Mouse (Mus musculus): ENCODE data around the gene Lrrc61. TPM values are rescaled to one million over a fixed set of nuclear protein-coding genes. Genes with fewer than 3 reads are reported as not detected.

Lrrc61 gene
- total RNA-seq, 2 experiments from 2014 or later = 28.9 to 31.6 TPM

- no peak for DNase-seq (ENCODE audit: extremely low spot score in 1 of 2, low spot score in 2 of 2)
- intact Hi-C loops (cut with DNase I) = loop anchor here (5.0 kb wide), 1 partner anchor 90 kb away; no protein-coding TSS in a partner anchor
Observed at GRCm38 (mm10) chr6:48542631-48543030, 12.0 kb upstream of the Lrrc61 start.

GRCm38 (mm10) chr6:48545251-48545650, 9.3 kb upstream of the Lrrc61 start:
- DNase-seq (ENCODE audit: extremely low spot score in 1 of 2, low spot score in 2 of 2) = no peak
- intact Hi-C loops (cut with DNase I) = no loop called here

- intact Hi-C loops (cut with DNase I) = no loop called here
- peak in 1 of 2 experiments; percentile 54 for DNase-seq (ENCODE audit: extremely low spot score in 1 of 2, low spot score in 2 of 2)
Observed at GRCm38 (mm10) chr6:48546271-48546670, 8.3 kb upstream of the Lrrc61 start.

- intact Hi-C loops (cut with DNase I) = no loop called here
- DNase-seq (ENCODE audit: extremely low spot score in 1 of 2, low spot score in 2 of 2) = no peak
Observed at GRCm38 (mm10) chr6:48546858-48547257, 7.7 kb upstream of the Lrrc61 start.

GRCm38 (mm10) chr6:48548314-48548713, 6.3 kb upstream of the Lrrc61 start:
- no peak for DNase-seq (ENCODE audit: extremely low spot score in 1 of 2, low spot score in 2 of 2)
- intact Hi-C loops (cut with DNase I) = no loop called here

- intact Hi-C loops (cut with DNase I) = no loop called here
Observed at GRCm38 (mm10) chr6:48552918-48553317, 1.7 kb upstream of the Lrrc61 start.

GRCm38 (mm10) chr6:48553819-48554218, 777 bp upstream of the Lrrc61 start:
- DNase-seq (ENCODE audit: extremely low spot score in 1 of 2, low spot score in 2 of 2) = no peak
- intact Hi-C loops (cut with DNase I) = no loop called here

More at GRCm38 (mm10) chr6:48552918-48553317, 1.7 kb upstream of the Lrrc61 start:
- no peak for DNase-seq (ENCODE audit: extremely low spot score in 1 of 2, low spot score in 2 of 2)

- peak; percentile 53 to 70 for DNase-seq (ENCODE audit: extremely low spot score in 1 of 2, low spot score in 2 of 2)
- intact Hi-C loops (cut with DNase I) = no loop called here
Observed at GRCm38 (mm10) chr6:48555104-48555890, 701 bp downstream of the Lrrc61 start.

GRCm38 (mm10) chr6:48555956-48556355, 1.4 kb downstream of the Lrrc61 start:
- no peak for DNase-seq (ENCODE audit: extremely low spot score in 1 of 2, low spot score in 2 of 2)
- intact Hi-C loops (cut with DNase I) = no loop called here

- no peak for DNase-seq (ENCODE audit: extremely low spot score in 1 of 2, low spot score in 2 of 2)
- intact Hi-C loops (cut with DNase I) = no loop called here
Observed at GRCm38 (mm10) chr6:48565693-48566310, 11.2 kb downstream of the Lrrc61 start.

GRCm38 (mm10) chr6:48566312-48566711, 11.7 kb downstream of the Lrrc61 start:
- intact Hi-C loops (cut with DNase I) = no loop called here

GRCm38 (mm10) chr6:48568036-48568984, 13.7 kb downstream of the Lrrc61 start:
- DNase-seq (ENCODE audit: extremely low spot score in 1 of 2, low spot score in 2 of 2) = peak in 1 of 2 experiments; percentile 53
- intact Hi-C loops (cut with DNase I) = no loop called here

More at GRCm38 (mm10) chr6:48566312-48566711, 11.7 kb downstream of the Lrrc61 start:
- DNase-seq (ENCODE audit: extremely low spot score in 1 of 2, low spot score in 2 of 2) = peak in 1 of 2 experiments; percentile 68

- intact Hi-C loops (cut with DNase I) = no loop called here
- no peak for DNase-seq (ENCODE audit: extremely low spot score in 1 of 2, low spot score in 2 of 2)
Observed at GRCm38 (mm10) chr6:48569065-48569807, 14.6 kb downstream of the Lrrc61 start.

GRCm38 (mm10) chr6:48572014-48572413, 17.4 kb downstream of the Lrrc61 start:
- no peak for DNase-seq (ENCODE audit: extremely low spot score in 1 of 2, low spot score in 2 of 2)
- intact Hi-C loops (cut with DNase I) = no loop called here

- intact Hi-C loops (cut with DNase I) = no loop called here
- peak in 1 of 2 experiments; percentile 44 for DNase-seq (ENCODE audit: extremely low spot score in 1 of 2, low spot score in 2 of 2)
Observed at GRCm38 (mm10) chr6:48572572-48573061, 18.0 kb downstream of the Lrrc61 start, which contains the start of gene Rarres2. TSS of gene Rarres2 (minus strand) at chr6:48572789.

GRCm38 (mm10) chr6:48573280-48573679, 18.7 kb downstream of the Lrrc61 start:
- DNase-seq (ENCODE audit: extremely low spot score in 1 of 2, low spot score in 2 of 2) = peak in 1 of 2 experiments; percentile 53
- intact Hi-C loops (cut with DNase I) = no loop called here

- no peak for DNase-seq (ENCODE audit: extremely low spot score in 1 of 2, low spot score in 2 of 2)
- intact Hi-C loops (cut with DNase I) = no loop called here
Observed at GRCm38 (mm10) chr6:48573981-48574380, 19.4 kb downstream of the Lrrc61 start.

- DNase-seq (ENCODE audit: extremely low spot score in 1 of 2, low spot score in 2 of 2) = no peak
- intact Hi-C loops (cut with DNase I) = no loop called here
Observed at GRCm38 (mm10) chr6:48578736-48579135, 24.1 kb downstream of the Lrrc61 start.

Measured in left cerebral cortex, postnatal 10 days (tissue).